Mouse (Mus musculus) cerebellum, adult 2 months (tissue): Measurements from ENCODE around the gene Duxbl2.
"Not testable (repeated sequence)": the region's sequence is repeated elsewhere in the genome, so short reads cannot be mapped to it uniquely, and the experiment has no call there.

ENCODE experiments used
- CTCF ChIP-seq: fragments of 200-500 bp; IDR thresholded peaks from 2 replicates; pipeline ENCODE4 v1.5.1; 2011; ENCODE audit warnings: low read depth, mild to moderate bottlenecking, control low read depth, low read length, moderate library complexity, borderline replicate concordance; ENCODE audit not compliant: insufficient read depth
- POLR2A ChIP-seq: fragments of 200-500 bp; IDR thresholded peaks from 2 replicates; pipeline ENCODE4 v1.6.1; 2011; ENCODE audit warnings: low read length, control low read depth, borderline replicate concordance; ENCODE audit not compliant: insufficient read depth

GRCm38 (mm10) chr14:26119095-26119494 lies 946 bp downstream of the Duxbl2 start:
- not testable (repeated sequence) for TF ChIP-seq CTCF, POLR2A
